Mouse (Mus musculus) midbrain, postnatal 0 days (tissue): ENCODE results near the gene Cpne4. TPM values are rescaled to one million over a fixed set of nuclear protein-coding genes. Genes with fewer than 3 reads are reported as not detected.

Source experiments
- ATAC-seq: fragments of 200-750 bp; cut with Nextera tagmentation; 2 replicates; pipeline ENCODE4 v1.8.0; 2017; ENCODE audit warnings: moderate number of reproducible peaks, mild to moderate bottlenecking, moderate TSS enrichment, moderate library complexity; ENCODE audit not compliant: low FRiP score
- DNase-seq: peaks from one replicate; pipeline ENCODE4 v3.0.0-alpha.2; 2015; ENCODE audit warnings: low spot score
- H3K27ac ChIP-seq: fragments of 300-500 bp; sonication (generic); 2 replicates; pipeline ENCODE4 v1.5.1; 2014; ENCODE audit warnings: low read depth, mild to moderate bottlenecking, low read length, mixed read lengths
- H3K27me3 ChIP-seq: fragments of 300-500 bp; sonication (generic); 2 replicates; pipeline ENCODE4 v1.6.1; 2014; ENCODE audit warnings: low read length, control low read depth, mixed read lengths; ENCODE audit not compliant: insufficient read depth
- H3K36me3 ChIP-seq: fragments of 300-500 bp; sonication (generic); 2 replicates; pipeline ENCODE4 v1.6.1; 2014; ENCODE audit warnings: low read length, control low read depth, mixed read lengths; ENCODE audit not compliant: insufficient read depth
- H3K4me1 ChIP-seq: fragments of 300-500 bp; sonication (generic); 2 replicates; pipeline ENCODE4 v1.6.1; 2014; ENCODE audit warnings: mild to moderate bottlenecking, control low read depth, antibody characterized with exemption, low read length, mixed read lengths; ENCODE audit not compliant: insufficient read depth
- H3K4me2 ChIP-seq: fragments of 300-500 bp; sonication (generic); 2 replicates; pipeline ENCODE4 v1.6.1; 2014; ENCODE audit warnings: low read depth, mild to moderate bottlenecking, low read length, mixed read lengths; ENCODE audit not compliant: poor library complexity, severe bottlenecking
- H3K4me3 ChIP-seq: fragments of 300-500 bp; sonication (generic); 2 replicates; pipeline ENCODE4 v1.5.1; 2014; ENCODE audit warnings: low read depth, mild to moderate bottlenecking, low read length, moderate library complexity
- H3K9ac ChIP-seq: fragments of 300-500 bp; sonication (generic); replicated peaks from 2 replicates; pipeline ENCODE4 v1.6.1; 2014; ENCODE audit warnings: mild to moderate bottlenecking, low read length, moderate library complexity, mixed read lengths; ENCODE audit not compliant: poor library complexity, severe bottlenecking
- H3K9me3 ChIP-seq: fragments of 300-500 bp; sonication (generic); 2 replicates; pipeline ENCODE4 v1.6.1; 2016; ENCODE audit warnings: low read length, control low read depth
- CTCF ChIP-seq: IDR thresholded peaks from 2 replicates; pipeline ENCODE4 v1.5.1; 2016; ENCODE audit warnings: antibody characterized with exemption, mild to moderate bottlenecking
- WGBS: fragments of 180-500 bp; shearing (Covaris S2); extraction: QIAGEN DNeasy Blood & Tissue Kit; methylation state at CpG from one replicate; pipeline ENCODE4 v1.1.7; 2014; 5-methylcytosine and 5-hydroxymethylcytosine counted together
- polyA plus RNA-seq: library from polyadenylated mRNA; unstranded; fragments of >200 nt; fragmentation: Nextera tagmentation; extraction: Ambion mirVana; gene quantifications from 2 replicates; pipeline ENCODE4 v1.2.1, GENCODE M21; 2015
- total RNA-seq: library from RNA; depleted of rRNA; stranded (reverse); fragments of >200 nt; gene quantifications from 2 replicates; pipeline ENCODE4 v1.2.3, GENCODE M21; 2014

Cpne4 gene
- total and polyA plus RNA-seq, 2 experiments from 2014 or later = 25.5 to 38.3 TPM

GRCm38 (mm10) chr9:104890517-104890916 is 343.4 kb downstream of the Cpne4 start:
- no peaks in the 10 kb centered on the region for H3K27me3 ChIP-seq
- TF ChIP-seq CTCF = no peak
- H3K27ac ChIP-seq = no peak overlapping the region
- no peak overlapping the region for H3K4me2 ChIP-seq
- 85% methylated on average over 3 of the region's 3 CpGs for WGBS
- no peak overlapping the region for H3K9ac ChIP-seq
- DNase-seq = no peak
- no peak for ATAC-seq
- no peaks in the 10 kb centered on the region for H3K4me1 ChIP-seq
- no peaks in the 10 kb centered on the region for H3K9me3 ChIP-seq
- no peaks in the 10 kb centered on the region for H3K36me3 ChIP-seq
- H3K4me3 ChIP-seq = no peak overlapping the region

- Histone ChIP-seq H3K9ac (no peak overlapping the region), H3K36me3 (no peaks in the 10 kb centered on the region), H3K9me3 (no peaks in the 10 kb centered on the region), H3K27ac (no peak overlapping the region), H3K4me3 (no peak overlapping the region), H3K4me2 (no peak overlapping the region), H3K4me1 (no peaks in the 10 kb centered on the region), H3K27me3 (no peaks in the 10 kb centered on the region)
- 84% methylated on average over 4 of the region's 4 CpGs for WGBS
- no peak for TF ChIP-seq CTCF
- DNase-seq = no peak
- ATAC-seq = no peak
These were observed 348.3 kb downstream of the Cpne4 start for GRCm38 (mm10) chr9:104895360-104895759.

GRCm38 (mm10) chr9:104901118-104901517 is 354.0 kb downstream of the Cpne4 start:
- DNase-seq = no peak
- Histone ChIP-seq H3K4me3 (no peak overlapping the region), H3K9me3 (no peaks in the 10 kb centered on the region), H3K27ac (no peak overlapping the region), H3K4me1 (no peaks in the 10 kb centered on the region), H3K27me3 (no peaks in the 10 kb centered on the region), H3K36me3 (no peaks in the 10 kb centered on the region), H3K4me2 (no peak overlapping the region), H3K9ac (no peak overlapping the region)
- ATAC-seq = no peak
- no peak for TF ChIP-seq CTCF
- 26% methylated on average over 6 of the region's 6 CpGs for WGBS

GRCm38 (mm10) chr9:104901827-104902226 is 354.7 kb downstream of the Cpne4 start:
- no peak for TF ChIP-seq CTCF
- no peaks in the 10 kb centered on the region for H3K36me3 ChIP-seq
- ATAC-seq (no peak), DNase-seq (no peak)
- H3K4me2 ChIP-seq = no peak overlapping the region
- H3K4me3 ChIP-seq = no peak overlapping the region
- H3K9me3 ChIP-seq = no peaks in the 10 kb centered on the region
- H3K27ac ChIP-seq = no peak overlapping the region
- no peaks in the 10 kb centered on the region for H3K27me3 ChIP-seq
- no peak overlapping the region for H3K9ac ChIP-seq
- 55% methylated on average over 2 of the region's 2 CpGs for WGBS
- H3K4me1 ChIP-seq = no peaks in the 10 kb centered on the region

- TF ChIP-seq CTCF = no peak
- no peaks in the 10 kb centered on the region for H3K36me3 ChIP-seq
- 67% methylated on average over 2 of the region's 2 CpGs for WGBS
These were observed 365.6 kb downstream of the Cpne4 start for GRCm38 (mm10) chr9:104912686-104913085.

GRCm38 (mm10) chr9:104913327-104913726 is 366.2 kb downstream of the Cpne4 start:
- Histone ChIP-seq H3K27ac (no peak overlapping the region), H3K27me3 (no peaks in the 10 kb centered on the region), H3K4me3 (no peak overlapping the region), H3K36me3 (no peaks in the 10 kb centered on the region), H3K9ac (no peak overlapping the region), H3K9me3 (no peaks in the 10 kb centered on the region), H3K4me1 (no peaks in the 10 kb centered on the region), H3K4me2 (no peak overlapping the region)
- TF ChIP-seq CTCF = no peak
- 89% methylated on average over 2 of the region's 2 CpGs for WGBS
- ATAC-seq = no peak
- DNase-seq = no peak

More at GRCm38 (mm10) chr9:104912686-104913085, 365.6 kb downstream of the Cpne4 start:
- Histone ChIP-seq H3K27ac (no peak overlapping the region), H3K27me3 (no peaks in the 10 kb centered on the region), H3K4me3 (no peak overlapping the region), H3K4me2 (no peak overlapping the region), H3K9me3 (no peaks in the 10 kb centered on the region), H3K4me1 (no peaks in the 10 kb centered on the region), H3K9ac (no peak overlapping the region)
- DNase-seq (no peak), ATAC-seq (no peak)
